Mouse (Mus musculus): ENCODE data around the gene Pum3.

Gene Pum3

GRCm38 (mm10) chr19:27429745-27430251 lies at the start of gene Pum3:
TSS of gene Pum3 (minus strand) at chr19:27429825.
- peak; percentile 91 for DNase-seq (ENCODE audit: low spot score in 2 of 2)

- no peak for DNase-seq (ENCODE audit: low spot score in 2 of 2)
Observed at GRCm38 (mm10) chr19:27466691-27467090, 37.1 kb upstream of the Pum3 start.

- no peak for DNase-seq (ENCODE audit: low spot score in 2 of 2)
Observed at GRCm38 (mm10) chr19:27462656-27463055, 33.0 kb upstream of the Pum3 start.

DNA sequence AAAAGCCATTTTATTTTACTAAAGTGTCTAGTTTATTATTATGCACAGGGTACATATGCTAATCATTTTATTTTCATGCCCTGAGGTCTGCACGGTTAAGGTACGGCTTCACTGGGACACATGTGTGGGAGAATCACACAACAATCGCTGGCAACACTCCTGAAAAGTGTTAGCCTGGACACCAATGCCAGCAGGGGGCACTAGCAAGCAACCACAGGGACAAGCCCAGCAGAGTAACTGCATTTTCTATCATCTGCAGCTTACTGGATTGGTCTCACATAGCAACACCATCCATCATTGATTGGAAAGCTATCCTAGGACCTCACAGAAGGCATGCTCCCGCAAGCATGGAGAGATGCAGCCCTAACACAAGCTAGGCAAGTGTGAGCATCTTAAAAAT lies 20.8 kb upstream of the Pum3 start:
- peak in 1 of 2 experiments; percentile 28 for DNase-seq (ENCODE audit: low spot score in 2 of 2)

DNA sequence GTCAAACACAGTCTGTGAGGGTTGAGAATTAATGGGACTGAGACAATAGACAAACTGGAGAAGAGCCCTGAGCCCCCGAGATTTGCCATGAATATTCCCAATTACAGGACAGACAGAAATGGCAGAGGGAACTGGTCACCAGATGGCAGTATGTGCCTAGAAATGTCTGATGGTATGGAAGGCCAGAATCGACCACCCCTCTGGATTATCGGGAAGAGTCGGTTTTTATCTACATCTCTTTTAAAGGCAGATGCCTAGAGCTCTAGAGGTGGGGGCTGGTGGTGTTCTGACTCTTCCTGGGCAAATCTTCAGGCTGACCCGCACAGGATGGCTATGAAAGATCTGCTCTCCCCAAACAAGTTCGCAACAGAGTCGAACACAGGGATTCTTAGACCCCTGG lies 17.9 kb upstream of the Pum3 start:
- DNase-seq (ENCODE audit: low spot score in 2 of 2): no peak

DNA sequence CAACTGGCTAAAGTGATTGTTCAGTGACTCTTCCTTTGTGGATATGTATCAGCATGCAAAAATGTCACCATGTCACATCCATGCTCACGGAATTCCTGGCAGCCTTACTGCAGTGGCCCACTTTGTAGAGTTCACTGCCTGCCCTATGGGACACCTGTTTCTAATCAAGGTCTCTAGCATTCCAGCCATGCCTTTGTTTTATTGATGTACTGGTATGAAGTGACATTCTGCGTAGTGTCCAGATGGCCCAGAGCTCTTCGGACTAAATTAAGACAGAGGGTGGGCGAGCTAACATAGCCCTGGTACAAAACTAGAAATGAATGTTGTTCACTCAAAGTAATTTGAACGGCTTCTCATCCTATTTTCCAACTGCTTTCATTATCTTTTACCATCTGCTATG lies 11.5 kb upstream of the Pum3 start:
- no peak for DNase-seq (ENCODE audit: low spot score in 2 of 2)

DNA sequence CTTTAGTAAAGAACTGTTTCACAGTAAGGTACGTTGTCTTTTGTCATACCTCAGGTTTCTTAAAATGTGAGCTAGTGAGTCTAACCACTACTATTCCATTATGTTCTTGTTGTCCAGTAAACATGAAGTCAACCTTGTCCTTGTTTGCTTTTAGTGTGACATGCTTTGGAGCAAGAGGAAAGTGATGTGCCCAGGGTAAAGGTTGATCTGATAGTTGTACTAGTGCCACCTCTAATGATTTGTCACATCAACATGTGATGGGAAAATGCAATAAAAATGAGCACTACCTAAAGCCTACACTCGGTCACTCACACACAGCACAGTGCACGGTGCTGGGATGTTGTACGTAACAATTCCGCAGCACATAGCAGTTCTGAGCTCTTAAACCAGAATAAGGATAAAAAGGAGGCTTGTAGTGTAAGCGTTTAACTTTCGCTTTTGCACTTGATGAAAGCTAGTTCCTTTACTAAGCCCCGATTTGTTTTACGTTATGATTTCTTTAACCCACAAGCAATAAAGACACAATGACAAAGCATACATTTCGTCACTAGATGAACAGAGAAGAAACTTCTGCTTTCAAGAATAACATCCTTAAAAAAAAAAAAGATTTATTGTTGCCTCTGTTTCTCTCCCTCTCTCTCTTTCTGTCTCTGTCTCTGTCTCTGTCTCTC lies 8.5 kb upstream of the Pum3 start:
- DNase-seq (ENCODE audit: low spot score in 2 of 2): no peak

GRCm38 (mm10) chr19:27430406-27430805 lies 781 bp upstream of the Pum3 start:
- peak in 1 of 2 experiments; percentile 11 for DNase-seq (ENCODE audit: low spot score in 2 of 2)

GRCm38 (mm10) chr19:27429281-27429680 lies 344 bp downstream of the Pum3 start:
- no peak for DNase-seq (ENCODE audit: low spot score in 2 of 2)

DNA sequence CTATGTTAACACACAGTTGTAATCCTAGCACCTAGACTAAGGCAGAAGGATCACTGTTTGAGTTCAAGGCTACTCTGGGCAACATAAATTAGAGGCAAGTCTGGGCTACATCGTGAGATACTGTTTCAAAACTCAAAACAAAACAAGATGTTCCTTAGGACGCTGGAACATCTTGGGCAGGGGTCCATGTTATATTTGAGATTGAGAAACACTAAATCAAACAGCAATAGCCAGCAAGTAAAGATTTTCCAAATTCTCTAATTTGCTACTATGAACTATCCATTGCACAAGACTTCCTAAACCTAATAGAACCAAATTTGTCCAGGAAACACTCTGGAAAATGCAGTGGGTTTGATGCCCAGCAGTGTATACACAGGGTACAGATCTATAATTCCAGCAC lies 1.8 kb downstream of the Pum3 start:
- DNase-seq (ENCODE audit: low spot score in 2 of 2): no peak

DNA sequence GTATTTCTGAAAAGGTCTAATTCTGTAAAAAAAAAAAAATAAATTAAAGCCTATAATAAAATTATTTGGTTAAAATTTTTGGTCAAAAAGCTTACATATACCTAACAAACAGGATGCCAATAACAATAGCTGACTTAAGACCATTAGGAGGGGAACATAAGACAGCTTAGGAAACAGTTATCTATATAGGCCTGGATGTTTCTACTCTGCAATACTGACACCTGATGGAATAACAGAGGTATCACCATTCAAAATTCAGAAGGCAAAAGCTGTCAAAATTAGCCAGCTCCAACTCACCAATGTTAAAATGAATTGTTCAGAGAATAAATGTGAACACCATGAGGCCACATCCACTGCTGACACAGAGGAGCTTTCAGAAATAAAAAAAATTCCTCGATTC lies 3.2 kb downstream of the Pum3 start:
- DNase-seq (ENCODE audit: low spot score in 2 of 2): no peak

GRCm38 (mm10) chr19:27425656-27426055 lies 4.0 kb downstream of the Pum3 start:
- DNase-seq (ENCODE audit: low spot score in 2 of 2): peak in 1 of 2 experiments; percentile 34

GRCm38 (mm10) chr19:27417375-27417774 lies 12.2 kb downstream of the Pum3 start:
- no peak for DNase-seq (ENCODE audit: low spot score in 2 of 2)

GRCm38 (mm10) chr19:27416569-27416968 lies 13.1 kb downstream of the Pum3 start:
- DNase-seq (ENCODE audit: low spot score in 2 of 2): peak in 1 of 2 experiments; percentile 26

DNA sequence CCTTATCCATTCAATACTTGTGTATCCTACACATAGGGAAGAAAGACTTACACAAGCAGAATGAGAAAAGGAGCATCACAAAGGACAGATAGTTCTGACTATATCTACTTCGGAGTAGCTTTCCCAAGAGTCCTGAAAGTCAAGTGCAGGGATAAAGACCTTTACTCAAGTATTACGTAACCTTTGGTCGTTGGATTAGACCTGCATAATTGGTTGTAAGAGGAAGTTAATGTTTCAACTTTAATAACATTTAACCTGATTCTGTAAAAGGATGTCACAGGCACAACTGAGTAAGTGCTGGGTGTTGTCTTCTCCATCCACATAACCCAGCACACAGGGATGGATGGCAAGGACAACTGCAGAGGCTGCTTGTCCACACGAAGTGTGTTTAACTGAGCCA lies 18.3 kb downstream of the Pum3 start:
- no peak for DNase-seq (ENCODE audit: low spot score in 2 of 2)

GRCm38 (mm10) chr19:27410751-27411150 lies 18.9 kb downstream of the Pum3 start:
- no peak for DNase-seq (ENCODE audit: low spot score in 2 of 2)

GRCm38 (mm10) chr19:27409782-27410181 lies 19.8 kb downstream of the Pum3 start:
- no peak for DNase-seq (ENCODE audit: low spot score in 2 of 2)

- no peak for DNase-seq (ENCODE audit: low spot score in 2 of 2)
Observed at GRCm38 (mm10) chr19:27409196-27409595, 20.4 kb downstream of the Pum3 start.

- DNase-seq (ENCODE audit: low spot score in 2 of 2): no peak
Observed at GRCm38 (mm10) chr19:27397797-27398196, 31.8 kb downstream of the Pum3 start.

- DNase-seq (ENCODE audit: low spot score in 2 of 2): no peak
Observed at GRCm38 (mm10) chr19:27397223-27397622, 32.4 kb downstream of the Pum3 start.

- DNase-seq (ENCODE audit: low spot score in 2 of 2): no peak
Observed at GRCm38 (mm10) chr19:27396719-27397118, 32.9 kb downstream of the Pum3 start.

DNA sequence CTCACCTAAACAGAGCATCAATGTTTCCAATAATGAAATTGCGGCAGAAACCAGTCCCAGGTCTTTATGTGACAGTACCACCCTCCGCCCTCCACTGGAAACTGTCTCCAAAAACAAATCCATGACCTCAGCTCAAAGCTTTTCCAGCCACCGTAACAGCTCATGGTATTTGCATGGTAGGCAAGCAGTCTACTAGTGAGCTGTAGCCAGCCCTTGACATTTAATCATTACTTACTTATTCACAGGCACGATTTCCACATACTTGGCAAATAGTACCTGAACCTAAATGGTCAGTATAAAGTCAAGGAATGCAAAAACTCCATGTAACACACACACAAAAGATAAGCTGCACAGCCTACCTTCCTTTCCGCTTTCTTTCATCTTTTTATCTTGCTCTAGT lies 33.7 kb downstream of the Pum3 start:
- DNase-seq (ENCODE audit: low spot score in 2 of 2): no peak

GRCm38 (mm10) chr19:27395481-27395880 lies 34.1 kb downstream of the Pum3 start:
- no peak for DNase-seq (ENCODE audit: low spot score in 2 of 2)
